Mouse (Mus musculus) cerebellum, adult 8-10 months (tissue): Measurements from ENCODE around the gene Prss32.
"Not testable (repeated sequence)": the region's sequence is repeated elsewhere in the genome, so short reads cannot be mapped to it uniquely, and the experiment has no call there.

Source experiments
- DNase-seq: peaks from one replicate; pipeline ENCODE4 v3.0.0; 2022

The Prss32 gene

DNA sequence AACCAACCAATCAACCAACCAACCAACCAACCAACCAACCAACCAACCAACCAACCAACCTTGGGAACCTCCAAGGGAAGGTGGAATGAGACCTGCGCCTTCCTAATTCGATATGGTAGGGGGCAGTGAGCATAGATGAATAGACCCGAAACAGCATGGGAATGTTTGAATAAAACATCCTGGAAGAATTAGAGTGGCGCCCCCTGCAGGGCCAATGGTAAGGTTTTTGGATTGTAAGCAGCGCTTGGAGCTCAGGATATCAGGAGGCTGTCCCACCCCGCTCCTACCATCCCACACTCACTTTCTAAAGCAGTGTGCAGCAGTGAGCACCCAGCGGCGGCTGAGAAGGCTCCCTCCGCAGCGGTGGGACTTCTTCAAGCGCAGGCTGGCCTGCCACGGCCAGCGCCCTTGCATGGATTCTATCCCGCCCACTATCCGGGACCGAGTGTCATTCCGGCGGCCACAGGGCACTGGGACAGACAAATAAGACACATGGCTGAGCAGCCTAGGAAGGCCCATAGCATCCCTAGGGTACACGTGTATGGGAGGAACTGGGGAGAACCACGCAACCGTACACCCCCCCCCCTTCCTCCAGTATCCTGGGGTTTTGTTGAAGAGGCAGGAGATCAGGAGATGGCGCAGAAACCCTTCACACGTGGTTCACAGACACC lies 379 bp upstream of the Prss32 start:
- no peak for DNase-seq

GRCm38 (mm10) chr17:23850028-23850427 lies 6.4 kb downstream of the Prss32 start:
- DNase-seq, result no peak

GRCm38 (mm10) chr17:23850853-23851749 lies 7.4 kb downstream of the Prss32 start:
- peak; percentile 44 for DNase-seq

DNA sequence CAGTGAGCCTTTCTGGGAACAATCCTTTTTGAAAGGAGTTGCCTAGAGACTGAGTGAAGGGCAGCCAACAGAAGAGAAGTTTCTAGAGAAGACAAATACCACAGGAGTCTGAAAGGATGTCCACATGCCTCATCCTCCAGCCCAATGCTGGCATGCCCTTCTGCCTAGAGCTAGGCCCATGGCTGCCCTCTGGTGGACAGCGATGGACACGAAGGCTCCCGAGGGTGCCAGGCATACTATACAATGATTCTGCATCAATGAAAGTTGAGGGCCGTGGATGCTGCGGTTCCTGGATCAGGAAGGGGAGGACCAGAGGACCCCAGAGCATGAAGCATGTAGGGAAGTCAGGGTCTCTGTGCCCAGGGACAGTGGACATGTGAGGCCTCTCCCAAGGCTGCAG lies 9.6 kb downstream of the Prss32 start:
- DNase-seq, result no peak

- DNase-seq, result no peak
Measured at GRCm38 (mm10) chr17:23854229-23854765, 10.6 kb downstream of the Prss32 start.

- DNase-seq, result no peak
Measured at GRCm38 (mm10) chr17:23857193-23857592, 13.5 kb downstream of the Prss32 start.

- DNase-seq, result no peak
Measured at GRCm38 (mm10) chr17:23857913-23858312, 14.3 kb downstream of the Prss32 start.

DNA sequence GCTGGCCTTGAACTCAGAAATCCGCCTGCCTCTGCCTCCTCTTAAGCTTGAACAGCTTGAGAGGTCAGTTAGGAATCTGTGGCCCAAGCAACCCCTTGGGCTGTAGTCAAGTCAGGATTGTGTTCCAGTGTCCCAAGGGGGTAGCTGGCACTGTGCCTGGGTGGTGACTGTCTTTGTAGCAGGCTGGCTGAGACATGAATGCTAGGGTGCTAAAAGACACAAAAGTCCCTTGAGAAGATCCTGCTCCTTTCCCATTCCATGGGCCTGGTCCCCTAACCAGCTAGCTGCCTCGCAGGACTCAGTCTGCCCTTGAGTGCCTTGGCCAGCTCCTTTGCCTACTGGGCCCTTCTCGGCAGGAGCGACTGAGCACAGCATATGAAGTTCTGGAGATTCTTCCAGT lies 19.3 kb downstream of the Prss32 start:
- DNase-seq, result no peak

GRCm38 (mm10) chr17:23867756-23868155 lies 24.1 kb downstream of the Prss32 start, which contains the start of gene Prss21:
Gene Prss21 (plus strand): TSS chr17:23868056.
- DNase-seq, result no peak

DNA sequence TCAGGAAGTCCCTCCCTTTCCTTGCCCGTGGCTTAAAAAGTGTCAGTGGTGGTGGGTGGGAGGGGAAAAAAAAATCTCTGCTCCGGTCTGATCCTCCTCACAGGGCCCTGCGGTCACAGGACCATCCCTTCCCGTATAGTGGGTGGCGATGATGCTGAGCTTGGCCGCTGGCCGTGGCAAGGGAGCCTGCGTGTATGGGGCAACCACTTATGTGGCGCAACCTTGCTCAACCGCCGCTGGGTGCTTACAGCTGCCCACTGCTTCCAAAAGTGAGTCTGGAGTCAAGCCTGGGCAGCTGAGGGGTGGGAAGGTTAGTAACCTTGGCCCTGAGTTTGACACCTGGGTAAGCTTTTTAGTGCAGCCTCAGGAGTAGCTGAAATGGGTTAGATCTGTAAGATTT lies 24.9 kb downstream of the Prss32 start:
- DNase-seq, result no peak

GRCm38 (mm10) chr17:23873884-23874856 lies 30.5 kb downstream of the Prss32 start:
- peak; percentile 48 for DNase-seq

DNA sequence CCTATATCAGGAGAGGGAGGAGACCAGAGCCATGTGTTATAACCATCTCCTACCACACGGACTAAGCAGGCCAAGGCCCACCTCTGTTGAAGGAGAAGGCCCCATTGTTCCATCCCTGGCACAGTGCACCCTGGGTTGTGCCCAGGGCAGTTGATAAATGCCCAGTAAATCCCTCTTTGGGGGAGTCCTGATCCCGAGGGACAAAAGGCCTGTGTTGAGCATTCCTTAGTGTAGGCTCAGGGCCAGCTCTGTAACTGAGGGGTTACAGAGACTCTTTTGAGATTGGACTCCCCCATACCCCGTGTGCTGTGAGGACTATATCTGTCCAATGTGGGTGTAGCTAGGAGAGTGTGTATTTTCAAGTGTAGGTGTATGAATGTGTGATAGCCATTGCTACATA lies 33.1 kb downstream of the Prss32 start:
- DNase-seq, result no peak

DNA sequence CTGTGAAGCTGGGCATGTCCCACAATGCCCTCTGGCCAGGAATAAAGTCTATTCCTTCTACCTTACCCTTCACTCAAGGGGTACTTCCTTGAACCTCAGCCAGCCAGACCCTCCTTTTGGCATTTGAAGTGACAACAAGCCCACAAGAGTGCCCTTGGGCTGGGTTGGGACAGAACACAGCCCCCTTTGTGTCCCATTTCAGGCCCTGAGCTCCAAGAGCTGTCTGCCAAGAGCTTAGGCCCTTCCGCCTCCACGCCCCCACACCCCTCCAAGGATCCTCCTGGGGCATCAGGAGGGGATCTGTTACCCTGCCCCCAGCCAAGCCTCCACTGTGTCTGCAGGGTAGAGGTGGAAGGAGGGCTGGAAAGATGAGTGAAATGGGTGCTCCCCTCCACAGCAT lies 33.5 kb downstream of the Prss32 start:
- DNase-seq, result no peak

DNA sequence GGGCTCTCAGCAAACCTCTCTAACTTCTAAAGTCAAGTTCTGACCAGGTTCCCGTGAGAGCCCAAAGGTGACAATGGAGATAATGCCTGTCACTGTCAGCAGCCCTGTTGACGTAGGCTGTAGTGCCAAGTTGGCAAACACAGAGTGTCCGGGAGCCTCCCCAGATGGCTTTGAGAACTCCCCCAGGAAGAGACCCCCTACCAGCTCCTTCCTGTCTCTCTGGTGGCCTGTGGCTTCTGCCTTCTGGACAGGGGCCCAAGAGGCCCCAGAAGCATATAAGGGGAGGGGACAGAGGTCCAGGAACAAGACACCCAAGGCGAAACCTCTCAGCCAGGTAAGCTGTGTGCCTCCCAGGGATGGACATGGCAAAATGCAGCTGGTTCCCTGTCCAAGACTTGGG lies 36.9 kb downstream of the Prss32 start, which contains the start of the genes Dcpp1 and Dcpp2:
TSS of gene Dcpp1 (plus strand) at position 301 of the 400 bp plus-strand sequence.
TSS of gene Dcpp2 (plus strand) at position 305 of the 400 bp plus-strand sequence.
- DNase-seq, result not testable (repeated sequence)
